Mouse (Mus musculus) liver, adult 2 months (tissue): Measurements from ENCODE around the gene Prdm2. TPM values are rescaled to one million over a fixed set of nuclear protein-coding genes. Genes with fewer than 3 reads are reported as not detected.
A peak's percentile ranks its signal among the peaks of the same experiment; 100 is the strongest.

ENCODE experiments used
- DNase-seq: peaks from one replicate; pipeline ENCODE4 v3.0.0-alpha.2; 2011; ENCODE audit warnings: low read depth, low spot score; ENCODE audit errors: extremely low read depth
- H3K27ac ChIP-seq: fragments of 200-500 bp; replicated peaks from 2 replicates; pipeline ENCODE4 v1.5.1; 2012; ENCODE audit warnings: low read depth, mild to moderate bottlenecking, control low read depth, inconsistent platforms, low read length; ENCODE audit not compliant: insufficient read depth
- H3K27me3 ChIP-seq: fragments of 200-500 bp; 2 replicates; pipeline ENCODE4 v1.6.1; 2012; ENCODE audit warnings: mild to moderate bottlenecking, moderate library complexity, low read length, inconsistent platforms; ENCODE audit not compliant: control insufficient read depth, insufficient read depth
- H3K36me3 ChIP-seq: fragments of 200-500 bp; 2 replicates; pipeline ENCODE4 v1.6.1; 2012; ENCODE audit warnings: low read length, inconsistent platforms; ENCODE audit not compliant: control insufficient read depth, insufficient read depth
- H3K4me1 ChIP-seq: fragments of 200-500 bp; 2 replicates; pipeline ENCODE4 v1.6.1; 2011; ENCODE audit warnings: low read length; ENCODE audit not compliant: control insufficient read depth, insufficient read depth
- H3K4me3 ChIP-seq: fragments of 200-500 bp; 2 replicates; pipeline ENCODE4 v1.5.1; 2011; ENCODE audit warnings: low read depth, mild to moderate bottlenecking, control low read depth, low read length, moderate library complexity; ENCODE audit not compliant: insufficient read depth
- H3K79me2 ChIP-seq: fragments of 200-500 bp; 2 replicates; pipeline ENCODE4 v1.6.1; 2012; ENCODE audit warnings: inconsistent platforms, mild to moderate bottlenecking, low read length, moderate library complexity; ENCODE audit not compliant: control insufficient read depth, insufficient read depth
- H3K9ac ChIP-seq: fragments of 200-500 bp; 2 replicates; pipeline ENCODE4 v1.6.1; 2012; ENCODE audit warnings: low read depth, mild to moderate bottlenecking, control low read depth, inconsistent platforms, low read length
- CTCF ChIP-seq: fragments of 200-500 bp; IDR thresholded peaks from 2 replicates; pipeline ENCODE4 v1.5.1; 2011; ENCODE audit warnings: low read depth, low read length, control low read depth
- POLR2A ChIP-seq: fragments of 200-500 bp; IDR thresholded peaks from 2 replicates; pipeline ENCODE4 v1.6.1; 2011; ENCODE audit warnings: low read length, control low read depth; ENCODE audit not compliant: insufficient read depth; ENCODE audit errors: extremely low read depth
- WGBS: fragments of 180-500 bp; shearing (Covaris S2); methylation state at CpG from one replicate; pipeline ENCODE4 v1.1.7; 2018; 5-methylcytosine and 5-hydroxymethylcytosine counted together
- polyA plus RNA-seq: library from polyadenylated mRNA; depleted of rRNA; stranded (reverse); fragments of >200 nt; gene quantifications from 2 replicates; pipeline ENCODE4 v1.2.3, GENCODE M21; 2012
- total RNA-seq: library from RNA; depleted of rRNA; stranded (reverse); fragments of >200 nt; gene quantifications from 2 replicates; pipeline ENCODE4 v1.2.3, GENCODE M21; 2014

The Prdm2 gene
- total and polyA plus RNA-seq, 2 experiments: 6.9 to 7.9 TPM

- no peak overlapping the region for H3K9ac ChIP-seq
- no peak for DNase-seq
- no peaks in the 10 kb centered on the region for H3K27me3 ChIP-seq
- H3K27ac ChIP-seq: no peak overlapping the region
- TF ChIP-seq CTCF: no peak
- TF ChIP-seq POLR2A: no peak
- 86% methylated on average over 3 of the region's 3 CpGs for WGBS
- H3K4me1 ChIP-seq: no peaks in the 10 kb centered on the region
- H3K79me2 ChIP-seq: no peaks in the 10 kb centered on the region
- no peaks in the 10 kb centered on the region for H3K36me3 ChIP-seq
- H3K4me3 ChIP-seq: no peak overlapping the region
These were observed 18.3 kb upstream of the Prdm2 start for GRCm38 (mm10) chr4:143231110-143231509.

GRCm38 (mm10) chr4:143227976-143228375 is 15.2 kb upstream of the Prdm2 start:
- H3K79me2 ChIP-seq: no peaks in the 10 kb centered on the region
- WGBS: 67% methylated on average over 5 of the region's 5 CpGs
- H3K4me3 ChIP-seq: no peak overlapping the region
- no peak overlapping the region for H3K27ac ChIP-seq
- DNase-seq: no peak
- no peaks in the 10 kb centered on the region for H3K4me1 ChIP-seq
- no peaks in the 10 kb centered on the region for H3K27me3 ChIP-seq
- no peak overlapping the region for H3K9ac ChIP-seq
- TF ChIP-seq CTCF: no peak
- no peak for TF ChIP-seq POLR2A
- no peaks in the 10 kb centered on the region for H3K36me3 ChIP-seq

GRCm38 (mm10) chr4:143225886-143226285 is 13.1 kb upstream of the Prdm2 start:
- Histone ChIP-seq H3K36me3 (no peaks in the 10 kb centered on the region), H3K79me2 (no peaks in the 10 kb centered on the region), H3K27ac (no peak overlapping the region), H3K9ac (no peak overlapping the region), H3K4me3 (no peak overlapping the region), H3K4me1 (no peaks in the 10 kb centered on the region), H3K27me3 (no peaks in the 10 kb centered on the region)
- WGBS: 85% methylated on average over 9 of the region's 9 CpGs
- TF ChIP-seq POLR2A (no peak), CTCF (no peak)
- no peak for DNase-seq

- H3K27ac ChIP-seq: no peak overlapping the region
- DNase-seq: no peak
- TF ChIP-seq CTCF (no peak), POLR2A (no peak)
- peaks cover 5% of the 10 kb centered on the region; the same call in 1 of the 2 replicates for H3K4me1 ChIP-seq
- H3K4me3 ChIP-seq: no peak overlapping the region
- H3K27me3 ChIP-seq: no peaks in the 10 kb centered on the region
- H3K36me3 ChIP-seq: no peaks in the 10 kb centered on the region
- no peaks in the 10 kb centered on the region for H3K79me2 ChIP-seq
- 74% methylated on average over 9 of the region's 9 CpGs for WGBS
- H3K9ac ChIP-seq: no peak overlapping the region
These were observed 6.5 kb upstream of the Prdm2 start for GRCm38 (mm10) chr4:143219316-143219751.

- Histone ChIP-seq H3K27me3 (no peaks in the 10 kb centered on the region), H3K27ac (no peak overlapping the region), H3K9ac (no peak overlapping the region), H3K4me3 (no peak overlapping the region), H3K79me2 (no peaks in the 10 kb centered on the region), H3K36me3 (no peaks in the 10 kb centered on the region), H3K4me1 (peaks cover 5% of the 10 kb centered on the region; the same call in 1 of the 2 replicates)
- no peak for TF ChIP-seq CTCF
- TF ChIP-seq POLR2A: no peak
- WGBS: 85% methylated on average over 2 of the region's 2 CpGs
- no peak for DNase-seq
These were observed 6.1 kb upstream of the Prdm2 start for GRCm38 (mm10) chr4:143218858-143219257.

DNA sequence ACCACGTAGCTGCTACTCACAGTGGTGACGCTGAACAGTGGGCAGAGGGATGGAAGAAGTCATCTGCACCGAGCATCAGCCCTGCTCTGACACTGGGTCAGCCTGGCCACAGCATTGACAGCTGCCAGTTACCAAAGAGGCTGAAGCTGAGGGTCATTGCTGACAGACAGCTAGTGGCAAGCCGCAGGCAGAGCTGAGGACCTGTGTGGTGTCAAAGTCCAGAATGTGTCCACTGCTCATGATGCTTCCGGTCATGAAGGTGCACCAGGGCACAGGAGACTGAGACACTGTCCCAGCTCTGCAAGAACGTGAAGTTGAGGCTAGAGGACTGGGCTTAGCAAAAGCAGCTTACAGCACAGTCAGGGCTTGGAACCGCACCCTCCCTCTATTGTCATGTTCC is 4.4 kb upstream of the Prdm2 start:
- no peak overlapping the region for H3K4me3 ChIP-seq
- H3K36me3 ChIP-seq: no peaks in the 10 kb centered on the region
- 0 out of 2 replicates have a peak, but pooled peaks cover 3% of the 10 kb centered on the region for H3K79me2 ChIP-seq
- H3K9ac ChIP-seq: no peak overlapping the region
- no peaks in the 10 kb centered on the region for H3K27me3 ChIP-seq
- H3K4me1 ChIP-seq: peaks cover 9% of the 10 kb centered on the region; the same call in 1 of the 2 replicates
- H3K27ac ChIP-seq: no peak overlapping the region
- peak; percentile 76 for DNase-seq
- TF ChIP-seq POLR2A (no peak), CTCF (no peak)
- 38% methylated on average over 7 of the region's 7 CpGs for WGBS
